Mouse (Mus musculus) testis, adult 2 months (tissue): ENCODE results near the gene Tas1r2.

Source experiments
- CTCF ChIP-seq: fragments of 200-500 bp; IDR thresholded peaks from 2 replicates; pipeline ENCODE4 v1.5.1; 2012; ENCODE audit warnings: low read depth, mild to moderate bottlenecking, inconsistent platforms, low read length, moderate library complexity; ENCODE audit not compliant: control insufficient read depth, insufficient read depth, insufficient replicate concordance
- POLR2A ChIP-seq: fragments of 200-500 bp; IDR thresholded peaks from 2 replicates; pipeline ENCODE4 v1.6.1; 2012; ENCODE audit warnings: low read depth, mild to moderate bottlenecking, inconsistent platforms, low read length, moderate library complexity; ENCODE audit not compliant: control insufficient read depth

DNA sequence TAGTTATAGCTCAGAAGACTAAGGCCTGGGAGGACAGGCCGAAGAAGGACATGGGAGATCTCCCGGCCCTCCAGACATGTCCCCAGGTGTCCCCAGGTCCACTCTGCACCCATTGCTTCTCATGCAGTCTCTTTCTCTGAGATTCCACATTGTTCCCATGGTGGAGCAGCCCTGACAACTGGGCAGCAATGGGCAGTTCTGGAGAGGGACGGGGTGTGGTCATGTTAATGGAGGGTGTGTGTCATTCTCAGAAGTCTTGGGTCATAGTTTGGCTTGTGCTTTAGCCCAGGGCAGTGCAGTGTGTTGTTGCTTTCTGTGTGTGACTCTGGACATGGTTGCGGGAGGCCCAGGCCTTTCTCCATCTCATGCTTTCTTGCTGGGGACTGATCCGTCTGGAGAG is 46.6 kb upstream of the Tas1r2 start:
- TF ChIP-seq POLR2A: no peak
- no peak for TF ChIP-seq CTCF
